Mouse (Mus musculus): ENCODE results near the gene Fxyd7.

- no peak for TF ChIP-seq CEBPB (IDR thresholded peaks at IDR 0.05; ENCODE audit: insufficient read depth, poor library complexity, severe bottlenecking)
- TF ChIP-seq POLR2A (IDR thresholded peaks at IDR 0.05; ENCODE audit: insufficient read length, low read depth) = no peak
- TF ChIP-seq MYOG (IDR thresholded peaks at IDR 0.05; ENCODE audit: control insufficient read depth in 1 of 3, insufficient read depth in 1 of 3, insufficient read length in 2 of 3, low read depth in 2 of 3) = no peak
- no peak for TF ChIP-seq MYOD1 (IDR thresholded peaks at IDR 0.05; ENCODE audit: control insufficient read depth in 1 of 3, insufficient read length in 2 of 3, low read depth in 2 of 3)
- no peak for TF ChIP-seq POLR2AphosphoS2 (IDR thresholded peaks at IDR 0.05; ENCODE audit: insufficient read length, low read depth)
- no peak for TF ChIP-seq E2F4 (IDR thresholded peaks at IDR 0.05; ENCODE audit: insufficient read depth)
- TF ChIP-seq TCF3 (IDR thresholded peaks at IDR 0.05; ENCODE audit: insufficient read length, low read depth) = no peak
- no peak for TF ChIP-seq USF1 (IDR thresholded peaks at IDR 0.05; ENCODE audit: low read depth)
- TF ChIP-seq MAX (IDR thresholded peaks at IDR 0.05; ENCODE audit: low read depth) = no peak
- no peak for TF ChIP-seq TCF12 (IDR thresholded peaks at IDR 0.05; ENCODE audit: insufficient read depth, poor library complexity, severe bottlenecking)
Observed at GRCm38 (mm10) chr7:31033409-31034165, 17.7 kb downstream of the Fxyd7 start.

Measured in myocyte (in vitro differentiated cells).